Mouse (Mus musculus): ENCODE measurements around the gene Tln1. TPM values are rescaled to one million over a fixed set of nuclear protein-coding genes. Genes with fewer than 3 reads are reported as not detected.
"Not testable (repeated sequence)": the region's sequence is repeated elsewhere in the genome, so short reads cannot be mapped to it uniquely, and the experiment has no call there.

The Tln1 gene
- polyA plus RNA-seq, 1 experiment from 2014 or later: 64.9 TPM

GRCm38 (mm10) chr4:43490801-43491200 lies 71.7 kb downstream of the Tln1 start:
- DNase-seq (ENCODE audit: low spot score): no peak

GRCm38 (mm10) chr4:43489611-43490010 lies 72.9 kb downstream of the Tln1 start:
- WGBS: 97% methylated on average over 3 of the region's 3 CpGs
- ATAC-seq (replicated peaks; ENCODE audit: low FRiP score, low read depth) (no peak), DNase-seq (ENCODE audit: low spot score) (no peak)

More at GRCm38 (mm10) chr4:43490801-43491200, 71.7 kb downstream of the Tln1 start:
- H3K4me1 ChIP-seq (replicated peaks; ENCODE audit: insufficient read depth, low read length): no peaks in the 10 kb centered on the region
- no peak for TF ChIP-seq CTCF (IDR thresholded peaks at IDR 0.05; ENCODE audit: low read depth)
- no peaks in the 10 kb centered on the region for H3K9me3 ChIP-seq (replicated peaks; ENCODE audit: low read length)
- no peak for ATAC-seq (replicated peaks; ENCODE audit: low FRiP score, low read depth)
- H3K4me2 ChIP-seq (ENCODE audit: low read length): no peak overlapping the region
- H3K4me3 ChIP-seq (replicated peaks; ENCODE audit: low read depth, low read length): no peak overlapping the region
- no peak overlapping the region for H3K9ac ChIP-seq (ENCODE audit: low read depth, low read length)
- no peak overlapping the region for H3K27ac ChIP-seq
- peaks cover 6% of the 10 kb centered on the region; the same call in 1 of the 2 replicates for H3K36me3 ChIP-seq (ENCODE audit: insufficient read depth, low read length)
- no peaks in the 10 kb centered on the region for H3K27me3 ChIP-seq (ENCODE audit: insufficient read depth, low read length)
- WGBS: 89% methylated on average over 5 of the region's 5 CpGs

GRCm38 (mm10) chr4:43485666-43486065 lies 76.8 kb downstream of the Tln1 start:
- H3K27ac ChIP-seq; H3K4me1 ChIP-seq (replicated peaks; ENCODE audit: insufficient read depth, low read length); H3K9me3 ChIP-seq (replicated peaks; ENCODE audit: low read length); H3K36me3 ChIP-seq (ENCODE audit: insufficient read depth, low read length); H3K9ac ChIP-seq (ENCODE audit: low read depth, low read length); H3K4me2 ChIP-seq (ENCODE audit: low read length); ATAC-seq (replicated peaks; ENCODE audit: low FRiP score, low read depth); H3K27me3 ChIP-seq (ENCODE audit: insufficient read depth, low read length); H3K4me3 ChIP-seq (replicated peaks; ENCODE audit: low read depth, low read length); DNase-seq (ENCODE audit: low spot score): not testable (repeated sequence)
- WGBS: 90% methylated on average over 5 of the region's 5 CpGs

More at GRCm38 (mm10) chr4:43489611-43490010, 72.9 kb downstream of the Tln1 start:
- H3K36me3 ChIP-seq (ENCODE audit: insufficient read depth, low read length): no peaks in the 10 kb centered on the region
- no peak overlapping the region for H3K4me3 ChIP-seq (replicated peaks; ENCODE audit: low read depth, low read length)
- H3K9ac ChIP-seq (ENCODE audit: low read depth, low read length): no peak overlapping the region
- no peaks in the 10 kb centered on the region for H3K27me3 ChIP-seq (ENCODE audit: insufficient read depth, low read length)
- no peak for TF ChIP-seq CTCF (IDR thresholded peaks at IDR 0.05; ENCODE audit: low read depth)
- H3K4me2 ChIP-seq (ENCODE audit: low read length): no peak overlapping the region
- no peak overlapping the region for H3K27ac ChIP-seq
- H3K9me3 ChIP-seq (replicated peaks; ENCODE audit: low read length): no peaks in the 10 kb centered on the region
- no peaks in the 10 kb centered on the region for H3K4me1 ChIP-seq (replicated peaks; ENCODE audit: insufficient read depth, low read length)

GRCm38 (mm10) chr4:43483535-43484091 lies 78.9 kb downstream of the Tln1 start, which contains the start of gene Sit1:
Gene Sit1, minus strand, starts transcription at chr4:43483734.
- Histone ChIP-seq H3K4me3 (replicated peaks; ENCODE audit: low read depth, low read length) (no peak within 1 kb of the TSS), H3K27me3 (ENCODE audit: insufficient read depth, low read length) (no peaks in the 10 kb centered on the region), H3K4me2 (ENCODE audit: low read length) (no peak within 1 kb of the TSS), H3K27ac (no peak within 1 kb of the TSS), H3K9me3 (replicated peaks; ENCODE audit: low read length) (no peaks in the 10 kb centered on the region), H3K4me1 (replicated peaks; ENCODE audit: insufficient read depth, low read length) (no peaks in the 10 kb centered on the region), H3K36me3 (ENCODE audit: insufficient read depth, low read length) (no peaks in the 10 kb centered on the region), H3K9ac (ENCODE audit: low read depth, low read length) (no peak within 1 kb of the TSS)
- DNase-seq (ENCODE audit: low spot score) (no peak), ATAC-seq (replicated peaks; ENCODE audit: low FRiP score, low read depth) (no peak)
- WGBS: 66% methylated on average over 12 of the region's 12 CpGs
- TF ChIP-seq CTCF (IDR thresholded peaks at IDR 0.05; ENCODE audit: low read depth): no peak

- Histone ChIP-seq H3K9ac (ENCODE audit: low read depth, low read length) (no peak overlapping the region), H3K4me2 (ENCODE audit: low read length) (no peak overlapping the region), H3K27ac (no peak overlapping the region), H3K4me3 (replicated peaks; ENCODE audit: low read depth, low read length) (no peak overlapping the region), H3K27me3 (ENCODE audit: insufficient read depth, low read length) (no peaks in the 10 kb centered on the region), H3K36me3 (ENCODE audit: insufficient read depth, low read length) (no peaks in the 10 kb centered on the region), H3K4me1 (replicated peaks; ENCODE audit: insufficient read depth, low read length) (no peaks in the 10 kb centered on the region), H3K9me3 (replicated peaks; ENCODE audit: low read length) (no peaks in the 10 kb centered on the region)
- ATAC-seq (replicated peaks; ENCODE audit: low FRiP score, low read depth) (no peak), DNase-seq (ENCODE audit: low spot score) (no peak)
- WGBS: 61% methylated on average over 10 of the region's 10 CpGs
- TF ChIP-seq CTCF (IDR thresholded peaks at IDR 0.05; ENCODE audit: low read depth): no peak
Observed at GRCm38 (mm10) chr4:43482591-43482990, 79.9 kb downstream of the Tln1 start.

DNA sequence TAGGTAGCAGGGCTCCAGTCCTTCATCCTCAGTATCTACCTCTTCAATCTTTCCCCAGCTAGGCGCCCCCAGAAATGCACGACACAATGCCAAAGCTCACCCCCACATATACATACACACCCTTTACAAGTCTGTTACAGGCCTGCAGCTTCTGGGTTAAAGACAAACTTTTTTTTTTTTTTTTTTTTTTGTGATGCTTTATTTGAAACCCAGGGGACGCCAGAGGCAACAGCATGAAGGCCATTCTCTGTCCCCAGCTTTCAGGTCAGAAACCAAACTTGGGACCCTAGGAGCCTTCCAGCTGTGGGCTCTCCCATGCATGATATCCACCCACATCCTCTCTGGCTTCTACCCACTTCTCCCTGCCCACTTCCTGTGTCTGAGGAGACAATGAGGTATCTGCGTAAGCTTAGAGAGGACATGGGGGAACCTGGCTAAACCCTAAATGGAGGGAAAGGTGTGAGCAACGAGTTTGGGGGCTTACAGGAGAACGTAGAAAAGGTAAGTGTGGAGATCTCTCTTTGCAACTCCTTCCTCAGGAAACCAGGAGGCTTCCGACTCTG lies 80.5 kb downstream of the Tln1 start:
- TF ChIP-seq CTCF (IDR thresholded peaks at IDR 0.05; ENCODE audit: low read depth): no peak
- no peak overlapping the region for H3K4me2 ChIP-seq (ENCODE audit: low read length)
- WGBS: 75% methylated on average over 7 of the region's 7 CpGs
- H3K4me3 ChIP-seq (replicated peaks; ENCODE audit: low read depth, low read length): no peak overlapping the region
- H3K9me3 ChIP-seq (replicated peaks; ENCODE audit: low read length): no peaks in the 10 kb centered on the region
- H3K4me1 ChIP-seq (replicated peaks; ENCODE audit: insufficient read depth, low read length): no peaks in the 10 kb centered on the region
- H3K27ac ChIP-seq: no peak overlapping the region
- no peaks in the 10 kb centered on the region for H3K36me3 ChIP-seq (ENCODE audit: insufficient read depth, low read length)
- ATAC-seq (replicated peaks; ENCODE audit: low FRiP score, low read depth) (no peak), DNase-seq (ENCODE audit: low spot score) (no peak)
- no peaks in the 10 kb centered on the region for H3K27me3 ChIP-seq (ENCODE audit: insufficient read depth, low read length)
- H3K9ac ChIP-seq (ENCODE audit: low read depth, low read length): no peak overlapping the region

Other genes with a start within 250 kb of the Tln1 start
- gene Rusc2, start 180.7 kb downstream of the Tln1 start, polyA plus RNA-seq (2015; fragmentation: Nextera tagmentation; extraction: Ambion mirVana): 9.6 and 9.7 TPM in 2 replicates
- gene Fam166b, start 133.6 kb downstream of the Tln1 start, polyA plus RNA-seq (2015; fragmentation: Nextera tagmentation; extraction: Ambion mirVana): 0.33 and 0.59 TPM in 2 replicates
- 7.8 and 9.1 TPM in 2 replicates for gene Tesk1, start 120.8 kb downstream of the Tln1 start, polyA plus RNA-seq (2015; fragmentation: Nextera tagmentation; extraction: Ambion mirVana)
- gene Cd72, start 108.1 kb downstream of the Tln1 start, polyA plus RNA-seq (2015; fragmentation: Nextera tagmentation; extraction: Ambion mirVana): 2.9 and 5.0 TPM in 2 replicates
- not detected in 2 replicates for gene Sit1, start 79.0 kb downstream of the Tln1 start, polyA plus RNA-seq (2015; fragmentation: Nextera tagmentation; extraction: Ambion mirVana)
- 104 and 107 TPM in 2 replicates for gene Ccdc107, start 69.8 kb downstream of the Tln1 start, polyA plus RNA-seq (2015; fragmentation: Nextera tagmentation; extraction: Ambion mirVana)
- 15.2 and 15.4 TPM in 2 replicates for gene Arhgef39, start 63.0 kb downstream of the Tln1 start, polyA plus RNA-seq (2015; fragmentation: Nextera tagmentation; extraction: Ambion mirVana)
- 0.48 and 1.3 TPM in 2 replicates for gene Car9, start 55.7 kb downstream of the Tln1 start, polyA plus RNA-seq (2015; fragmentation: Nextera tagmentation; extraction: Ambion mirVana)
- gene Tpm2, start 38.9 kb downstream of the Tln1 start, polyA plus RNA-seq (2015; fragmentation: Nextera tagmentation; extraction: Ambion mirVana): 164 and 176 TPM in 2 replicates
- gene Creb3, start 359 bp downstream of the Tln1 start, polyA plus RNA-seq (2015; fragmentation: Nextera tagmentation; extraction: Ambion mirVana): 74.1 and 76.5 TPM in 2 replicates
- 15.9 and 17.8 TPM in 2 replicates for gene Rgp1, start 16.0 kb upstream of the Tln1 start, polyA plus RNA-seq (2015; fragmentation: Nextera tagmentation; extraction: Ambion mirVana)
- 14.2 and 15.9 TPM in 2 replicates for gene Gba2, start 16.2 kb upstream of the Tln1 start, polyA plus RNA-seq (2015; fragmentation: Nextera tagmentation; extraction: Ambion mirVana)
- 2.0 and 2.5 TPM in 2 replicates for gene Msmp, start 21.8 kb upstream of the Tln1 start, polyA plus RNA-seq (2015; fragmentation: Nextera tagmentation; extraction: Ambion mirVana)
- 7.2 and 8.6 TPM in 2 replicates for gene Npr2, start 69.2 kb upstream of the Tln1 start, polyA plus RNA-seq (2015; fragmentation: Nextera tagmentation; extraction: Ambion mirVana)
- gene Spag8, start 90.9 kb upstream of the Tln1 start, polyA plus RNA-seq (2015; fragmentation: Nextera tagmentation; extraction: Ambion mirVana): 0.79 and 0.96 TPM in 2 replicates
- 236 and 263 TPM in 2 replicates for gene Hint2, start 93.8 kb upstream of the Tln1 start, polyA plus RNA-seq (2015; fragmentation: Nextera tagmentation; extraction: Ambion mirVana)
- gene Tmem8b, start 106.3 kb upstream of the Tln1 start, polyA plus RNA-seq (2015; fragmentation: Nextera tagmentation; extraction: Ambion mirVana): 2.0 and 2.2 TPM in 2 replicates
- gene Fam221b, start 106.5 kb upstream of the Tln1 start, polyA plus RNA-seq (2015; fragmentation: Nextera tagmentation; extraction: Ambion mirVana): 2.9 and 3.8 TPM in 2 replicates
- gene Olfr70, start 138.1 kb upstream of the Tln1 start, polyA plus RNA-seq (2015; fragmentation: Nextera tagmentation; extraction: Ambion mirVana): not detected in 2 replicates
- not detected in 2 replicates for gene Olfr71, start 147.6 kb upstream of the Tln1 start, polyA plus RNA-seq (2015; fragmentation: Nextera tagmentation; extraction: Ambion mirVana)
- gene Hrct1, start 164.5 kb upstream of the Tln1 start, polyA plus RNA-seq (2015; fragmentation: Nextera tagmentation; extraction: Ambion mirVana): 2.7 and 3.2 TPM in 2 replicates
- gene Spaar, start 167.3 kb upstream of the Tln1 start, polyA plus RNA-seq (2015; fragmentation: Nextera tagmentation; extraction: Ambion mirVana): 0.40 and 0.43 TPM in 2 replicates
- not detected in 2 replicates for gene Olfr159, start 208.3 kb upstream of the Tln1 start, polyA plus RNA-seq (2015; fragmentation: Nextera tagmentation; extraction: Ambion mirVana)